Mouse (Mus musculus) intestine, postnatal 0 days (tissue): ENCODE data around the gene Plekha7. TPM values are rescaled to one million over a fixed set of nuclear protein-coding genes. Genes with fewer than 3 reads are reported as not detected.

Experiments used
- ATAC-seq: fragments of 200-750 bp; cut with Nextera tagmentation; 2 replicates; pipeline ENCODE4 v1.8.0; 2017; ENCODE audit warnings: mild to moderate bottlenecking, moderate TSS enrichment, moderate library complexity
- H3K27ac ChIP-seq: fragments of 300-500 bp; sonication (generic); 2 replicates; pipeline ENCODE4 v1.5.1; 2014; ENCODE audit warnings: mild to moderate bottlenecking, low read depth, low read length, moderate library complexity
- H3K27me3 ChIP-seq: fragments of 300-500 bp; sonication (generic); replicated peaks from 2 replicates; pipeline ENCODE4 v1.6.1; 2014; ENCODE audit warnings: low read length, mixed read lengths; ENCODE audit not compliant: control insufficient read depth, insufficient read depth
- H3K36me3 ChIP-seq: fragments of 300-500 bp; sonication (generic); 2 replicates; pipeline ENCODE4 v1.6.1; 2014; ENCODE audit warnings: mild to moderate bottlenecking, moderate library complexity; ENCODE audit not compliant: control insufficient read depth, insufficient read depth
- H3K4me1 ChIP-seq: fragments of 300-500 bp; sonication (generic); replicated peaks from 2 replicates; pipeline ENCODE4 v1.6.1; 2014; ENCODE audit warnings: antibody characterized with exemption, low read length, mixed read lengths; ENCODE audit not compliant: control insufficient read depth, insufficient read depth
- H3K4me2 ChIP-seq: fragments of 300-500 bp; sonication (generic); replicated peaks from 2 replicates; pipeline ENCODE4 v1.6.1; 2014; ENCODE audit warnings: low read depth, mild to moderate bottlenecking, moderate library complexity
- H3K4me3 ChIP-seq: fragments of 300-500 bp; sonication (generic); 2 replicates; pipeline ENCODE4 v1.5.1; 2014; ENCODE audit warnings: low read depth, low read length
- H3K9ac ChIP-seq: fragments of 300-500 bp; sonication (generic); 2 replicates; pipeline ENCODE4 v1.6.1; 2014; ENCODE audit warnings: mild to moderate bottlenecking, low read depth, low read length
- H3K9me3 ChIP-seq: fragments of 300-500 bp; sonication (generic); 2 replicates; pipeline ENCODE4 v1.6.1; 2016; ENCODE audit warnings: mixed run types; ENCODE audit not compliant: control insufficient read depth
- CTCF ChIP-seq: sonication (generic); IDR thresholded peaks from 2 replicates; pipeline ENCODE4 v1.5.1; 2016; ENCODE audit warnings: low read depth, mild to moderate bottlenecking, control low read depth, antibody characterized with exemption, moderate library complexity
- WGBS: fragments of 180-500 bp; shearing (Covaris S2); extraction: QIAGEN DNeasy Blood & Tissue Kit; methylation state at CpG from one replicate; pipeline ENCODE4 v1.1.7; 2014; 5-methylcytosine and 5-hydroxymethylcytosine counted together
- polyA plus RNA-seq: library from polyadenylated mRNA; unstranded; fragments of >200 nt; fragmentation: Nextera tagmentation; extraction: Ambion mirVana; gene quantifications from 2 replicates; pipeline ENCODE4 v1.2.1, GENCODE M21; 2015

Gene Plekha7
- polyA plus RNA-seq, 1 experiment from 2014 or later, result 17.2 TPM

DNA sequence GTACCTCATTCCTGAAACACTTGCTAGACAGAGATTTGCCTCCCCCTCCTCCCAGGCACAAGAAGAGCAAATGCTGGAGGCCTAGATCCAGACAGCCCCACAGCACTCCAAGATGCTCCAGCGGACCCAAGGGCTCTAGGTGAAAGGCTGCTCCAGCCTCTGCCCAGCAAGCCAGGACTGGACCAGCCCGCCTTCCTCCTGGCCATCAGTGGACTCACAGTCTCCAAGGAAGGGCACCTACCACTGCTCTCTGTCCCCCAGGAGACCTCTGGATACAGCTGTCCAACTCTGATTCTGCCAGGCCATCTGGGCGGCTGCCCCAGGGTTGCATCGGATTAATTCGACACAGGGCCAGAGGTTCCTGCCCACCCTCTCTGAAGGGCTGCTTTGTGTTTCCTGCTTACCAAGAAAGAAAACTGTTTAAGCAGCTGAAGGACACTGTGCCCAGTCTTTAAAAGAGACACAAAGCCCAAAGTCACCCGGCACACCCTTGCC lies 38.6 kb downstream of the Plekha7 start:
- no peak for ATAC-seq
- WGBS, result 84% methylated on average over 6 of the region's 6 CpGs
- Histone ChIP-seq H3K9me3 (no peaks in the 10 kb centered on the region), H3K9ac (no peak overlapping the region), H3K36me3 (no peaks in the 10 kb centered on the region), H3K4me1 (peaks cover 6% of the 10 kb centered on the region; the same call in 1 of the 2 replicates), H3K4me2 (no peak overlapping the region), H3K27ac (peak overlapping the region; percentile 76; the same call in 1 of the 2 replicates), H3K4me3 (no peak overlapping the region), H3K27me3 (no peaks in the 10 kb centered on the region)
- TF ChIP-seq CTCF, result no peak

DNA sequence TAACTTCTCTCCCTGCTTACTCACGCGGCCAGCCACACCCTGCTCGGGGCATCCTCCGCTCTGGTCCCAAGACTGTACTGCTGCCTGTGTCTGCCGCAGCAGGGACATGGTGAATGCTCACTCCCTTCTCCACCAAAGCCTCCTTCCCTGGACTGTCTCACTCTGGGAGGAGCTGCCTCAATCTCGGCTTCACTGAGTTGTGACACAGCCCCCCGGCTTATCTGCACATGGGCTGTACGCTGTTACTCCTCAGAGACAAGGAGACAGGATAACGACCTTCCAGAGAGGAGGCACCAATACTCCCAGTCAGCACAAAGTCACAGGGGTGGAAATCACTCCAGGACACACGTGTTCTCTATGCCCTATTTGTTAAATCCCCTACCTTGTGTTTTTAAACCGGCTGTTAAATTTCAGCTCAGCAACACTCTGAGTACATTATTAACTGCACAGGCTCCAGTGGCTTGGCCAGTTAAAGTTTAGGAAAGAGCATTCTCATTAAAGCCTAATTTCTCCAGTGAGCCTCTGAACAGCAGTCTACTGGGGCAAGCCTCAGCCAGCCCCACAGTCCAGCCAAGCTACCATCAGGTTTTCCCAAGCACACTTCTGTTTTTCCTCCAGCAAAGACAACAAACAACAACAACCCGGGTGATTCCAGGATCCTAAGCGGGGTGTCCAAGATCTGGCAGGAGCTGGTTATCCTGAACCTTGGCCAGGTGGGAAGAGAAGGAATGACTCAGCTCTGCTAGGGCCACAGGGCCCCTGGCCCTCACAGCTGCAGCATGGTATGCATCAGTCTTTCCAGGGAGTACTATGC lies 39.9 kb downstream of the Plekha7 start:
- Histone ChIP-seq H3K4me2 (peak overlapping the region; percentile 17), H3K4me1 (peaks cover 6% of the 10 kb centered on the region; the same call in 1 of the 2 replicates), H3K27me3 (no peaks in the 10 kb centered on the region), H3K9ac (no peak overlapping the region), H3K27ac (peak overlapping the region; percentile 76), H3K4me3 (no peak overlapping the region), H3K36me3 (no peaks in the 10 kb centered on the region), H3K9me3 (no peaks in the 10 kb centered on the region)
- TF ChIP-seq CTCF, result no peak
- 23% methylated on average over 13 of the region's 13 CpGs for WGBS
- ATAC-seq, result peak; percentile 81

DNA sequence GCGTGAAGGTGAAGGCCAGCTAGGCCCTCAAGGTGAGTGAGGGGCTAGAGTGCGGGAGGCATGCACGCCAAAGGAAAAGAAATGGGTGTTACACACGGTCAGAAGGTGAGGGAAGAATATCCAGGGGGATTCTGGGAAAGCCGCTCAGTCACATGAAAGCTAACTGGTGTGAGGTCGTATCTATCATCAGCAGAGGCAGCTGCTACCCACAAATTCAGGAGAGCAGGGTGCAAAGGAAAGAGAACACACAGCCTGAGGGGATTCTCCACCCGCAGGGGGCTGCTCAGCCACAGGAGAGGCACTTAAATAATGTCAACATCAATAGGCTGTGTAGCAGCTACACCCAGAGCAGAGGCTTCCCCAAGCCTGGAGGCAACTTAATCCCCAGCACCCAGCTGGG lies 44.9 kb downstream of the Plekha7 start:
- H3K4me3 ChIP-seq, result no peak overlapping the region
- no peak overlapping the region for H3K4me2 ChIP-seq
- H3K4me1 ChIP-seq, result no peaks in the 10 kb centered on the region; the same call in 1 of the 2 replicates
- no peaks in the 10 kb centered on the region for H3K27me3 ChIP-seq
- WGBS, result 72% methylated on average over 7 of the region's 7 CpGs
- no peak overlapping the region for H3K27ac ChIP-seq
- no peak overlapping the region for H3K9ac ChIP-seq
- H3K9me3 ChIP-seq, result no peaks in the 10 kb centered on the region
- no peaks in the 10 kb centered on the region for H3K36me3 ChIP-seq
- ATAC-seq, result no peak
- no peak for TF ChIP-seq CTCF

DNA sequence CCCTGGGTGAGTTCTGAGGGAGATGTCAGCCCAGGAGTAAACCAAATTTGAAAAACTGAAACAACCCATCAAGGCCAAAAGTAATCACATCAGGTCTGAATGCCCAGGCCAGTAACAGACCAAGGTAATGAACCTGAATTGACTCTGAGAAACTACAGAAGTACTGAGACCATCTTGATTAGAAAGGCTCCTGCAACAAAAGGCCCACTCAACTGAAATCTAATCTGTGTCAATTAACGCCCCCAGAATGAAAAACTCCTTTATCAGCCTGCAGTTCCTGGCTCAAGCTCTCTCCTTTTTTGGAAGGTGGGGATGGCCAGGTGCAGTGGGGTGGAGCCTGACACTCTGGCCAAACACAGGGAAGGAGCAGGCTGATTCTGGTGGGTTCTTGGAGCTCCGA lies 45.7 kb downstream of the Plekha7 start:
- Histone ChIP-seq H3K4me3 (no peak overlapping the region), H3K27me3 (no peaks in the 10 kb centered on the region), H3K4me2 (no peak overlapping the region), H3K36me3 (no peaks in the 10 kb centered on the region), H3K27ac (no peak overlapping the region), H3K9ac (no peak overlapping the region), H3K9me3 (no peaks in the 10 kb centered on the region), H3K4me1 (no peaks in the 10 kb centered on the region; the same call in 1 of the 2 replicates)
- TF ChIP-seq CTCF, result no peak
- 54% methylated on average over 2 of the region's 2 CpGs for WGBS
- ATAC-seq, result no peak

DNA sequence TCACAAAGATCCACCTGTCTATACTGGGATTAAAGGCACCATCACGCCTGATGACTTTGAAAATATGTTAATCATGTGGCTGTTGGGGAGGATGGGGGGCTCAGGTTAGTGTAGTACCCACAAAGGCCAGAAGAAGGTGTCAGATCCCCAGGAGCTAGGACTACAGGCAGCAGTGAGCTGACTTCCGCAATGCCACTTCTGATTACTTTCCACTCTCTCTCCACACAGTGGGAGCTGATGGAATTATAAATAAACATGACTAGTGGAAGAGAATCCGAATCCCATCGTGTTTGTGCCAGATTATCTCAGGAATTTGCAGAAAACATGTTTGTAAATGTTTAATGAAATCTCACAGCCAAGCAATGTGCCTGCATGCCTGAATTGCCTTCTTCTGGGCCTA lies 46.1 kb downstream of the Plekha7 start:
- Histone ChIP-seq H3K4me1 (no peaks in the 10 kb centered on the region), H3K9ac (no peak overlapping the region), H3K9me3 (no peaks in the 10 kb centered on the region), H3K36me3 (no peaks in the 10 kb centered on the region), H3K27me3 (no peaks in the 10 kb centered on the region), H3K27ac (no peak overlapping the region), H3K4me2 (no peak overlapping the region), H3K4me3 (no peak overlapping the region)
- peak; percentile 72 for TF ChIP-seq CTCF
- WGBS, result 36% methylated on average over 4 of the region's 4 CpGs
- 0 out of 2 replicates have a peak, but pooled peaks have one; percentile 36 for ATAC-seq

DNA sequence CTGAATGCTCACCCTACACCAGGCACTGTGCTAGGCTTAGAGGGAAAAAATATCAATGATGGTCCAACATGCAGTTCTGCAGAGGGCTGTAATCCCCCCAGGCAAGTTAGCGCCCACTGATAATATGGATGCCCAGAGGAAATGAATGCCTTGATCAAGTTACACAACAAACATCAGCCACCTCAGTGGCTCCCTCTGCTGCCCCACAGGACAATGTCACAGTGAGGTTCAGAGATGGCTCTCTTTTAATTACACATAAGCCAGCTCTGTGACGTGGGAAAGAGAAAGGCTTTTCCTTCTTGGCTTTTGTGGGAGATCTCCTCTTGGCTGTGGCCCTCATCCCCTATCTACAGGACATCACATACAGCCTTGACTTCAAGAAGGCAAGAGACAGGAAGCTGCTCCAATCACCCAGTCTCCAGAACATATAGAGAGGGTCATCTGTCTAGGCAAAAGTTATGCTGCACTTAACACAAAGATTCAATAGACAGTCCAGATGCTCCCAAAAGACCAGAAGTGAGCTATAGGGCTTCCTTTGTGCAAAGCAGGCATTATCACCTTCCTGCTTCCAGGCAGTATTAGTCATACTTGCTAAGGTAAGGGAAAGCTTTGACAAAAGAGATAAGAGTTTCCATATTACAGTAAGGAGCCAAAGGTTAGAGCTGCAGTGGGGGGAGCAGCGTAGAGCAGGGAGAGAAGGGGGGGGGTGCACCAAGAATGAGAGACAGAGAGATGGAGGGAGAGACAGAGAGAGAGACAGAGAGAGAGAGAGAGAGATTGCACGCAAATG lies 47.2 kb downstream of the Plekha7 start:
- peak; percentile 70 for ATAC-seq
- Histone ChIP-seq H3K9ac (no peak overlapping the region), H3K4me1 (no peaks in the 10 kb centered on the region), H3K36me3 (no peaks in the 10 kb centered on the region), H3K9me3 (no peaks in the 10 kb centered on the region), H3K4me3 (no peak overlapping the region), H3K4me2 (no peak overlapping the region), H3K27me3 (no peaks in the 10 kb centered on the region), H3K27ac (peak overlapping the region; percentile 60; the same call in 1 of the 2 replicates)
- TF ChIP-seq CTCF, result peak; percentile 73
- 45% methylated on average over 4 of the region's 4 CpGs for WGBS
